Mouse (Mus musculus): ENCODE results near the gene Acp1. TPM values are rescaled to one million over a fixed set of nuclear protein-coding genes. Genes with fewer than 3 reads are reported as not detected.

The Acp1 gene
- polyA plus RNA-seq, 1 experiment from 2014 or later: 120 TPM

GRCm38 (mm10) chr12:30912840-30913239 is 1.5 kb upstream of the Acp1 start:
- Histone ChIP-seq H3K9ac (ENCODE audit: low read length) (no peak overlapping the region), H3K27me3 (ENCODE audit: control insufficient read depth, insufficient read depth, low read length) (no peaks in the 10 kb centered on the region), H3K4me2 (ENCODE audit: low read length) (peak overlapping the region; percentile 100; the same call in 1 of the 2 replicates), H3K4me3 (ENCODE audit: control insufficient read depth in 1 of 2, insufficient read depth in 1 of 2, low read depth in 1 of 2, low read length in 2 of 2) (no peak overlapping the region), H3K36me3 (ENCODE audit: control insufficient read depth, insufficient read depth, low read length) (0 out of 2 replicates have a peak, but pooled peaks cover 5% of the 10 kb centered on the region), H3K9me3 (ENCODE audit: control insufficient read depth, low read length) (0 out of 2 replicates have a peak, but pooled peaks cover 3% of the 10 kb centered on the region), H3K27ac (replicated peaks in 1 of 2; ENCODE audit: control insufficient read depth in 1 of 2, insufficient read depth in 1 of 2, low read depth in 2 of 2, low read length in 2 of 2) (no peak overlapping the region), H3K4me1 (ENCODE audit: control insufficient read depth in 2 of 2, insufficient read depth in 2 of 2, low read length in 2 of 2) (peaks cover 2 to 11% of the 10 kb centered on the region in 2 experiments; a peak in 3 of 4 replicates)
- WGBS: 63% methylated on average over 3 of the region's 3 CpGs
- ATAC-seq (ENCODE audit: insufficient number of reproducible peaks, insufficient read depth, low FRiP score, low read depth): no peak

- peaks cover 2 to 11% of the 10 kb centered on the region in 2 experiments; a peak in 3 of 4 replicates for H3K4me1 ChIP-seq (ENCODE audit: control insufficient read depth in 2 of 2, insufficient read depth in 2 of 2, low read length in 2 of 2)
- ATAC-seq (ENCODE audit: insufficient number of reproducible peaks, insufficient read depth, low FRiP score, low read depth): peak; percentile 59
- H3K36me3 ChIP-seq (ENCODE audit: control insufficient read depth, insufficient read depth, low read length): 0 out of 2 replicates have a peak, but pooled peaks cover 5% of the 10 kb centered on the region
- peak overlapping the region; percentile 53 to 79 for H3K4me3 ChIP-seq (ENCODE audit: control insufficient read depth in 1 of 2, insufficient read depth in 1 of 2, low read depth in 1 of 2, low read length in 2 of 2)
- no peaks in the 10 kb centered on the region for H3K27me3 ChIP-seq (ENCODE audit: control insufficient read depth, insufficient read depth, low read length)
- 0% methylated on average over 19 of the region's 19 CpGs for WGBS
- H3K9me3 ChIP-seq (ENCODE audit: control insufficient read depth, low read length): 0 out of 2 replicates have a peak, but pooled peaks cover 3% of the 10 kb centered on the region
- H3K27ac ChIP-seq (replicated peaks in 1 of 2; ENCODE audit: control insufficient read depth in 1 of 2, insufficient read depth in 1 of 2, low read depth in 2 of 2, low read length in 2 of 2): no peak overlapping the region
- H3K4me2 ChIP-seq (ENCODE audit: low read length): peak overlapping the region; percentile 100
- H3K9ac ChIP-seq (ENCODE audit: low read length): peak overlapping the region; percentile 93
Observed at GRCm38 (mm10) chr12:30912048-30912381, 626 bp upstream of the Acp1 start.

DNA sequence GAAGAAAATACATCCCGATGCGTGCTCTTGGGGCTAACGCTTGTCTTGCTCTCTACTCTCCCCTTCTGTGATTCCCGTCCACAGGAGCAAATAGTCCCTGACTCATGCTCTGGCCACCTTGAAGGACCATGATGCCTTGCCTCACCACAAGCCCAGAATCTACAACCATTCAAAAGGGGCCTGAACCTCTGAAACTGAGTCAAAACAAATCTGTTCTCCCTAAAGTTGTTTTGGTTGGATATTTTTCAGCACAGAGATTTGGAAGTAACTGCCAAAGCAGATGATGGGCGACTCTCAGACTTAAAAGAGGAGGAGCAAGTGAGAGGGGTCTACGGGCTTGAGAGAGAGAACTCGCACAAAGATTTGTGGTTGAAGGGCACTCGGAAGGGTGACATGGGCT is 529 bp downstream of the Acp1 start:
- Histone ChIP-seq H3K4me3 (ENCODE audit: control insufficient read depth in 1 of 2, insufficient read depth in 1 of 2, low read depth in 1 of 2, low read length in 2 of 2) (peak overlapping the region; percentile 53 to 79), H3K4me2 (ENCODE audit: low read length) (peak overlapping the region; percentile 91), H3K9ac (ENCODE audit: low read length) (peak overlapping the region; percentile 93), H3K36me3 (ENCODE audit: control insufficient read depth, insufficient read depth, low read length) (0 out of 2 replicates have a peak, but pooled peaks cover 5% of the 10 kb centered on the region), H3K9me3 (ENCODE audit: control insufficient read depth, low read length) (no peaks in the 10 kb centered on the region), H3K27ac (replicated peaks in 1 of 2; ENCODE audit: control insufficient read depth in 1 of 2, insufficient read depth in 1 of 2, low read depth in 2 of 2, low read length in 2 of 2) (peak overlapping the region; percentile 8 to 39; a peak in 3 of 4 replicates), H3K27me3 (ENCODE audit: control insufficient read depth, insufficient read depth, low read length) (no peaks in the 10 kb centered on the region), H3K4me1 (ENCODE audit: control insufficient read depth in 2 of 2, insufficient read depth in 2 of 2, low read length in 2 of 2) (peaks cover 2 to 11% of the 10 kb centered on the region in 2 experiments; a peak in 3 of 4 replicates)
- no peak for ATAC-seq (ENCODE audit: insufficient number of reproducible peaks, insufficient read depth, low FRiP score, low read depth)
- 15% methylated on average over 8 of the region's 8 CpGs for WGBS

DNA sequence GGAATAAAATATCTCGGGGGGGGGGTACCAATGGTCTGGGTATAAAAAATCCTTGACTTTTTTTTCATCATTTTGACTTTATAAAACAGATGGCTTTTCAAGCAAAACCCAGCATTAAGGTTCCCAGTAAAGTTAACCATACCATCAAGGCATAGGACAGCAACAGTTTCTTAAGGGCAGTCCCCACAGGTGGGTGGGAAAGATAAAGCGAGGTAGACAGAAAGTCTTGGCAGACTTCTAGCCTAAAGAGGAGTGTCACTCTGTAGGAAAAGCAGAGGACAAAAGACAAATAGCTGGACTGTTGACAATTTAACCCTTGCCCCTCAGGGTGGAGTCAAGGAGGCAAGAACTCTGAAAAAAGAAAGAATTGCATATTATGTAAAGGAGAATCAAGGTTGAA is 1.5 kb downstream of the Acp1 start:
- Histone ChIP-seq H3K9me3 (ENCODE audit: control insufficient read depth, low read length) (no peaks in the 10 kb centered on the region), H3K36me3 (ENCODE audit: control insufficient read depth, insufficient read depth, low read length) (peaks cover 9% of the 10 kb centered on the region), H3K4me1 (ENCODE audit: control insufficient read depth in 2 of 2, insufficient read depth in 2 of 2, low read length in 2 of 2) (peaks cover 2 to 11% of the 10 kb centered on the region in 2 experiments; a peak in 3 of 4 replicates), H3K27me3 (ENCODE audit: control insufficient read depth, insufficient read depth, low read length) (no peaks in the 10 kb centered on the region), H3K4me2 (ENCODE audit: low read length) (no peak overlapping the region), H3K4me3 (ENCODE audit: control insufficient read depth in 1 of 2, insufficient read depth in 1 of 2, low read depth in 1 of 2, low read length in 2 of 2) (no peak overlapping the region), H3K27ac (replicated peaks in 1 of 2; ENCODE audit: control insufficient read depth in 1 of 2, insufficient read depth in 1 of 2, low read depth in 2 of 2, low read length in 2 of 2) (no peak overlapping the region), H3K9ac (ENCODE audit: low read length) (no peak overlapping the region)
- 81% methylated on average over 2 of the region's 2 CpGs for WGBS
- no peak for ATAC-seq (ENCODE audit: insufficient number of reproducible peaks, insufficient read depth, low FRiP score, low read depth)

GRCm38 (mm10) chr12:30908658-30909057 is 2.7 kb downstream of the Acp1 start:
- Histone ChIP-seq H3K27me3 (ENCODE audit: control insufficient read depth, insufficient read depth, low read length) (no peaks in the 10 kb centered on the region), H3K4me3 (ENCODE audit: control insufficient read depth in 1 of 2, insufficient read depth in 1 of 2, low read depth in 1 of 2, low read length in 2 of 2) (no peak overlapping the region), H3K9me3 (ENCODE audit: control insufficient read depth, low read length) (no peaks in the 10 kb centered on the region), H3K4me1 (ENCODE audit: control insufficient read depth in 2 of 2, insufficient read depth in 2 of 2, low read length in 2 of 2) (peaks cover 2 to 11% of the 10 kb centered on the region in 2 experiments; a peak in 3 of 4 replicates), H3K4me2 (ENCODE audit: low read length) (no peak overlapping the region), H3K27ac (replicated peaks in 1 of 2; ENCODE audit: control insufficient read depth in 1 of 2, insufficient read depth in 1 of 2, low read depth in 2 of 2, low read length in 2 of 2) (no peak overlapping the region), H3K36me3 (ENCODE audit: control insufficient read depth, insufficient read depth, low read length) (peaks cover 18% of the 10 kb centered on the region), H3K9ac (ENCODE audit: low read length) (no peak overlapping the region)
- 89% methylated on average over 1 of the region's 1 CpGs for WGBS
- no peak for ATAC-seq (ENCODE audit: insufficient number of reproducible peaks, insufficient read depth, low FRiP score, low read depth)

- 84% methylated on average over 4 of the region's 4 CpGs for WGBS
- no peaks in the 10 kb centered on the region for H3K27me3 ChIP-seq (ENCODE audit: control insufficient read depth, insufficient read depth, low read length)
- H3K4me2 ChIP-seq (ENCODE audit: low read length): no peak overlapping the region
- H3K4me1 ChIP-seq (ENCODE audit: control insufficient read depth in 2 of 2, insufficient read depth in 2 of 2, low read length in 2 of 2): no peaks in the 10 kb centered on the region
- H3K4me3 ChIP-seq (ENCODE audit: control insufficient read depth in 1 of 2, insufficient read depth in 1 of 2, low read depth in 1 of 2, low read length in 2 of 2): no peak overlapping the region
- H3K9me3 ChIP-seq (ENCODE audit: control insufficient read depth, low read length): no peaks in the 10 kb centered on the region
- H3K9ac ChIP-seq (ENCODE audit: low read length): no peak overlapping the region
- no peak overlapping the region for H3K27ac ChIP-seq (replicated peaks in 1 of 2; ENCODE audit: control insufficient read depth in 1 of 2, insufficient read depth in 1 of 2, low read depth in 2 of 2, low read length in 2 of 2)
- no peak for ATAC-seq (ENCODE audit: insufficient number of reproducible peaks, insufficient read depth, low FRiP score, low read depth)
- peaks cover 39% of the 10 kb centered on the region for H3K36me3 ChIP-seq (ENCODE audit: control insufficient read depth, insufficient read depth, low read length)
Observed at GRCm38 (mm10) chr12:30897039-30897438, 14.3 kb downstream of the Acp1 start.

DNA sequence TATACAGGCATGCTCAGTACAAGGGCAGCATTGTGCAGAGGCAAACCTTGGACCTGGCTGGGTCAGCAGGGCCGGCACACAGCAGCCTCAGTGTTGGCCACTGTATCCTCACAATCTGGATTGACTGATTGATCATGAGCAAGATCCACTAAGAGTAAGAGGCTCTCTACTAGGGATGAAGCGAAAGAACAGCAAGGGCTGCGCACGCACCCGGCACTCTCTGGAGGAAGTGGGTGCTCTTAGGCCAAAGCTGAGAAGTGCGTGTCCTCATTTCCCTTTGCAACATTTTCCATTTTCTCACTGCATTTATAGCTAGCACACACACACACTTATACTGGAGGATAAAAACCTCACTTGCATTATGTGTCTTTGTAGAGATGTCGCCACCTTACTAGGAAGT is 20.0 kb downstream of the Acp1 start:
- peaks cover 21% of the 10 kb centered on the region for H3K27me3 ChIP-seq (ENCODE audit: control insufficient read depth, insufficient read depth, low read length)
- no peak overlapping the region for H3K9ac ChIP-seq (ENCODE audit: low read length)
- no peaks in the 10 kb centered on the region for H3K9me3 ChIP-seq (ENCODE audit: control insufficient read depth, low read length)
- H3K4me2 ChIP-seq (ENCODE audit: low read length): no peak overlapping the region
- no peak overlapping the region for H3K4me3 ChIP-seq (ENCODE audit: control insufficient read depth in 1 of 2, insufficient read depth in 1 of 2, low read depth in 1 of 2, low read length in 2 of 2)
- H3K4me1 ChIP-seq (ENCODE audit: control insufficient read depth in 2 of 2, insufficient read depth in 2 of 2, low read length in 2 of 2): no peaks in the 10 kb centered on the region
- ATAC-seq (ENCODE audit: insufficient number of reproducible peaks, insufficient read depth, low FRiP score, low read depth): no peak
- no peak overlapping the region for H3K27ac ChIP-seq (replicated peaks in 1 of 2; ENCODE audit: control insufficient read depth in 1 of 2, insufficient read depth in 1 of 2, low read depth in 2 of 2, low read length in 2 of 2)
- 79% methylated on average over 7 of the region's 7 CpGs for WGBS
- H3K36me3 ChIP-seq (ENCODE audit: control insufficient read depth, insufficient read depth, low read length): peaks cover 17% of the 10 kb centered on the region

GRCm38 (mm10) chr12:30890067-30890466 is 21.3 kb downstream of the Acp1 start:
- H3K27me3 ChIP-seq (ENCODE audit: control insufficient read depth, insufficient read depth, low read length): peaks cover 34% of the 10 kb centered on the region
- no peak overlapping the region for H3K4me2 ChIP-seq (ENCODE audit: low read length)
- ATAC-seq (ENCODE audit: insufficient number of reproducible peaks, insufficient read depth, low FRiP score, low read depth): no peak
- H3K9ac ChIP-seq (ENCODE audit: low read length): no peak overlapping the region
- no peaks in the 10 kb centered on the region for H3K4me1 ChIP-seq (ENCODE audit: control insufficient read depth in 2 of 2, insufficient read depth in 2 of 2, low read length in 2 of 2)
- H3K4me3 ChIP-seq (ENCODE audit: control insufficient read depth in 1 of 2, insufficient read depth in 1 of 2, low read depth in 1 of 2, low read length in 2 of 2): no peak overlapping the region
- peaks cover 14% of the 10 kb centered on the region for H3K36me3 ChIP-seq (ENCODE audit: control insufficient read depth, insufficient read depth, low read length)
- H3K27ac ChIP-seq (replicated peaks in 1 of 2; ENCODE audit: control insufficient read depth in 1 of 2, insufficient read depth in 1 of 2, low read depth in 2 of 2, low read length in 2 of 2): no peak overlapping the region
- 33% methylated on average over 5 of the region's 5 CpGs for WGBS
- H3K9me3 ChIP-seq (ENCODE audit: control insufficient read depth, low read length): no peaks in the 10 kb centered on the region

Measured in heart, embryonic 14.5 days (tissue).